Mouse (Mus musculus) hindbrain, embryonic 13.5 days (tissue): Measurements from ENCODE around the gene Wdr83os. TPM values are rescaled to one million over a fixed set of nuclear protein-coding genes. Genes with fewer than 3 reads are reported as not detected.
A peak's percentile ranks its signal among the peaks of the same experiment; 100 is the strongest.

Experiments used
- microRNA-seq: library from miRNA; unstranded; fragments of <30 nt; microRNA quantifications from one replicate; pipeline ENCODE4, GENCODE M21; 2016
- polyA plus RNA-seq: library from polyadenylated mRNA; unstranded; fragments of >200 nt; fragmentation: Nextera tagmentation; extraction: Ambion mirVana; gene quantifications from 2 replicates; pipeline ENCODE4 v1.2.1, GENCODE M21; 2015

The Wdr83os gene
- polyA plus RNA-seq, 1 experiment from 2014 or later, result 112 TPM

Small RNAs within 50 kb of the gene (microRNA-seq; reads per million reads assigned to microRNA genes)
- 4.2 reads per million, percentile 13 among the genes with 10 or more reads in this experiment for gene Gm23388
- 1.4 reads per million for gene Mir7070

Other genes starting within 250 kb of the Wdr83os start
- 37.3 and 37.8 TPM in 2 replicates for gene Gadd45gip1, start 249.2 kb upstream of the Wdr83os start, polyA plus RNA-seq
- 83.2 and 85.5 TPM in 2 replicates for gene Rad23a, start 240.1 kb upstream of the Wdr83os start, polyA plus RNA-seq
- 646 and 672 TPM in 2 replicates for gene Calr, start 233.8 kb upstream of the Wdr83os start, polyA plus RNA-seq
- gene Farsa, start 223.8 kb upstream of the Wdr83os start, polyA plus RNA-seq, result 107 and 109 TPM in 2 replicates
- 17.8 and 20.4 TPM in 2 replicates for gene Syce2, start 208.6 kb upstream of the Wdr83os start, polyA plus RNA-seq
- 33.1 TPM in 2 replicates for gene Gcdh, start 186.8 kb upstream of the Wdr83os start, polyA plus RNA-seq
- 0.64 and 1.00 TPM in 2 replicates for gene Klf1, start 178.8 kb upstream of the Wdr83os start, polyA plus RNA-seq
- gene Dnase2a, start 172.2 kb upstream of the Wdr83os start, polyA plus RNA-seq, result 5.8 and 6.0 TPM in 2 replicates
- gene Mast1, start 143.4 kb upstream of the Wdr83os start, polyA plus RNA-seq, result 59.1 and 62.2 TPM in 2 replicates
- gene Rtbdn, start 133.7 kb upstream of the Wdr83os start, polyA plus RNA-seq, result 1.8 and 2.4 TPM in 2 replicates
- not detected in 2 replicates for gene Gm49661, start 111.3 kb upstream of the Wdr83os start, polyA plus RNA-seq
- gene Prdx2, start 111.2 kb upstream of the Wdr83os start, polyA plus RNA-seq, result 1,362 and 1,388 TPM in 2 replicates
- 61.4 and 62.1 TPM in 2 replicates for gene Rnaseh2a, start 111.0 kb upstream of the Wdr83os start, polyA plus RNA-seq
- gene Junb, start 102.0 kb upstream of the Wdr83os start, polyA plus RNA-seq, result 5.2 and 5.9 TPM in 2 replicates
- 25.1 and 25.5 TPM in 2 replicates for gene Hook2, start 90.1 kb upstream of the Wdr83os start, polyA plus RNA-seq
- gene Best2, start 66.2 kb upstream of the Wdr83os start, polyA plus RNA-seq, result not detected in 2 replicates
- gene Asna1, start 55.5 kb upstream of the Wdr83os start, polyA plus RNA-seq, result 151 and 157 TPM in 2 replicates
- gene Trir, start 53.9 kb upstream of the Wdr83os start, polyA plus RNA-seq, result 139 and 141 TPM in 2 replicates
- 48.8 and 54.7 TPM in 2 replicates for gene Tnpo2, start 43.8 kb upstream of the Wdr83os start, polyA plus RNA-seq
- 59.2 and 66.2 TPM in 2 replicates for gene Fbxw9, start 20.7 kb upstream of the Wdr83os start, polyA plus RNA-seq
- 0.78 and 1.3 TPM in 2 replicates for gene Gm5741, start 12.8 kb upstream of the Wdr83os start, polyA plus RNA-seq
- 90.5 and 96.4 TPM in 2 replicates for gene Dhps, start 9.0 kb upstream of the Wdr83os start, polyA plus RNA-seq
- 50.5 and 53.0 TPM in 2 replicates for gene Wdr83, start 566 bp downstream of the Wdr83os start, polyA plus RNA-seq
- 17.7 and 19.4 TPM in 2 replicates for gene Man2b1, start 2.5 kb downstream of the Wdr83os start, polyA plus RNA-seq
- 3.1 and 3.4 TPM in 2 replicates for gene Zfp791, start 42.4 kb downstream of the Wdr83os start, polyA plus RNA-seq
- gene Cks1brt, start 71.2 kb downstream of the Wdr83os start, polyA plus RNA-seq, result not detected in 2 replicates
- gene Olfr371, start 145.2 kb downstream of the Wdr83os start, polyA plus RNA-seq, result not detected in 2 replicates
- gene Orc6, start 218.9 kb downstream of the Wdr83os start, polyA plus RNA-seq, result 70.5 and 77.0 TPM in 2 replicates
- gene Vps35, start 219.1 kb downstream of the Wdr83os start, polyA plus RNA-seq, result 169 and 179 TPM in 2 replicates